Mouse (Mus musculus): Measurements from ENCODE around the gene Ctdnep1. TPM values are rescaled to one million over a fixed set of nuclear protein-coding genes. Genes with fewer than 3 reads are reported as not detected.

The Ctdnep1 gene
- polyA plus RNA-seq, 1 experiment from 2014 or later = 26.1 TPM

DNA sequence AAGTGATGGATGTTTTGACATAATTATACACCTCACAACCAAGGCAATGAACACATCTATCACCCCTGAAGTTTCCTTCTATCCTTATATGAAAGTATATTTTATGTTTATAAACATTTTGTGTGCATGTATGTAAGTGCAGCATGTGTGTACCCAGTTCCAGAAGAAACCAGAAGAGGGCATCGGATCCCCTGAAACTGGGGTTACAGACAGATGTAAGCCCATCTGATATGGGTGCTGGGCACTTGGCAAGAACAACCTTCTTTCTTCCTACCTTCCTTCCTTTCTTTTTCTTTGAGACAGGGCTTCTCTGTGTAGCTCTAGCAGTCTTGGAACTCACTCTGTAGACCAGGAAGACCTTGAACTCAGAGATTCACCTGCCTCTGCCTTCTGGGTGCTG is 24.7 kb upstream of the Ctdnep1 start:
- Histone ChIP-seq H3K27me3 (replicated peaks; ENCODE audit: control insufficient read depth, insufficient read depth, low read length) (no peaks in the 10 kb centered on the region), H3K9me3 (replicated peaks; ENCODE audit: control insufficient read depth, low read length) (no peaks in the 10 kb centered on the region), H3K27ac (ENCODE audit: low read depth, low read length) (no peak overlapping the region), H3K36me3 (ENCODE audit: control insufficient read depth, insufficient read depth, low read length) (no peaks in the 10 kb centered on the region), H3K9ac (ENCODE audit: low read length) (no peak overlapping the region), H3K4me2 (ENCODE audit: low read length) (no peak overlapping the region), H3K4me1 (ENCODE audit: control insufficient read depth, insufficient read depth, low read length) (no peaks in the 10 kb centered on the region), H3K4me3 (ENCODE audit: low read depth, low read length) (no peak overlapping the region)
- ATAC-seq (no peak), DNase-seq (ENCODE audit: low spot score) (no peak)
- WGBS = 91% methylated on average over 1 of the region's 1 CpGs

DNA sequence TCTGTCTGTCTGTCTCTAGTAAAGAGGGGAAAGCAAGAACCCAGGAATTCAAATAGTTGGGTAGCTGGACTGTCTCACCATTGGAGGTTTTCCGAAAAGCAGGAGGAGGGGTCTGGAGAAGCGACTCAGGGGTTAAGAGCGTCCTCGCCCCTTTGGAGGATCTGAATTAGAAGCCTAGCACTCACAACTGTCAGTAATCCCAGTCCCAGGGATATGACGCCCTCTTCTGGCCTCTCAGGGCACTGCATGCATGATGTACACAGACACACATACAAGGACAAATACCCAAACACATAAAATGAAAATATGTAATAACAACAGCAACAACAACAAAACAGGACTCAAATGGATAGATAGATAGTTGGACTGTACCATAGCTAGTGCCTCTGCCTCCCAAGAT is 20.3 kb upstream of the Ctdnep1 start:
- H3K27me3 ChIP-seq (replicated peaks; ENCODE audit: control insufficient read depth, insufficient read depth, low read length) = peaks cover 25% of the 10 kb centered on the region
- H3K4me1 ChIP-seq (ENCODE audit: control insufficient read depth, insufficient read depth, low read length) = no peaks in the 10 kb centered on the region
- no peak overlapping the region for H3K4me2 ChIP-seq (ENCODE audit: low read length)
- no peak overlapping the region for H3K4me3 ChIP-seq (ENCODE audit: low read depth, low read length)
- H3K9me3 ChIP-seq (replicated peaks; ENCODE audit: control insufficient read depth, low read length) = no peaks in the 10 kb centered on the region
- ATAC-seq (no peak), DNase-seq (ENCODE audit: low spot score) (no peak)
- H3K27ac ChIP-seq (ENCODE audit: low read depth, low read length) = no peak overlapping the region
- H3K9ac ChIP-seq (ENCODE audit: low read length) = no peak overlapping the region
- WGBS = 27% methylated on average over 5 of the region's 5 CpGs
- H3K36me3 ChIP-seq (ENCODE audit: control insufficient read depth, insufficient read depth, low read length) = no peaks in the 10 kb centered on the region

DNA sequence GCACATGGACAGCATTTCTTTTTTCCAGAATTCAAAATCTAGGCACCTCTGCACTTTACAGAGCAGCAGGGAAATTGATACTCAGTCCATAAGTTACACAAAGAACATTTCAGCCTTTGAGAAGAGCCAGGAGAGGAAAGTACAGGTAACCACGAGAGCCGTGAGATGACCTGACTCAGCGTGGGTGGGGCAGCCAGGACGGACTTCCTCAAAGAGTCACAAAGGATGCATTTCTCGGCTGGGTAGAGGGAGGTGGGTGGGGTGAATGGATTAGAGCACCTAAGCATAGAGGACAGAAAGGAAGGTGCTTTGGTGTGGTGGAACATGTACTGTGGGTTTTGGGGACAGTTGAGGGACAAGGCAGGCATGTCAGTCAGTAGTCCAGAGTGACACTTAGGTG is 19.1 kb upstream of the Ctdnep1 start:
- Histone ChIP-seq H3K9ac (ENCODE audit: low read length) (no peak overlapping the region), H3K9me3 (replicated peaks; ENCODE audit: control insufficient read depth, low read length) (no peaks in the 10 kb centered on the region), H3K27ac (ENCODE audit: low read depth, low read length) (no peak overlapping the region), H3K4me3 (ENCODE audit: low read depth, low read length) (no peak overlapping the region), H3K36me3 (ENCODE audit: control insufficient read depth, insufficient read depth, low read length) (no peaks in the 10 kb centered on the region), H3K4me2 (ENCODE audit: low read length) (no peak overlapping the region), H3K4me1 (ENCODE audit: control insufficient read depth, insufficient read depth, low read length) (no peaks in the 10 kb centered on the region), H3K27me3 (replicated peaks; ENCODE audit: control insufficient read depth, insufficient read depth, low read length) (peaks cover 37% of the 10 kb centered on the region)
- DNase-seq (ENCODE audit: low spot score) (no peak), ATAC-seq (no peak)
- WGBS = 50% methylated on average over 5 of the region's 5 CpGs

DNA sequence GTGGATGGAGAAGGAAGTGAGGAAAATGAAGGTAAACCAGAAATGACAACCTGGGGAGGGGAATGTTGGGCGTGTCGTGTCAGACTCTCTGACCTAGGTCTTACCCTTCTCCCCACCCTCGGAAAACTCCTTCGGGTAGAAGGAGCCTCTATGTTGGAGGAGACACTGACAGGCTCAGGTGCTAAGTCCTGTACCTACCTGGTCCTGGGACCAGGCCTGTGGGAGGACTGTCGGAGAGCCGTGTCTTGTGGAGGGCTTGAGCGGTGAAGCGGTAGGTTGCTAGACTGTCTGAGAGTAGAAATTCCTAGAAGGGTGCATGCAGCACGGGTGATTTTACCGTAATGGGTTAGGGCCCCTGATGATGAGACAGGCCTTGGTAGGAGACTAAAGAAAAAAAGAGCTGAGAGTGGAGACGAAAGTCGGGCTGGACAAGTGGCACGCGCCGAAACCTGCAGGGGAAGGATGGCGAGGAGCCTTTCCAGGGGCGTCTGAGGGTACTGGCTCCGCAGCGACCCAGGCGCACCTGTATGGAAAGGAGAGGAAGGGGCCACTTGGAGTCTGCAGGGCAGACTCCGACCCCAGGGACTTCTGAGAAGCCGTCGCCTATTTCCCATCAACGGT is 16.2 kb upstream of the Ctdnep1 start, which contains the start of gene Cldn7:
Cldn7 (plus strand) TSS at position 130 of the 621 bp plus-strand sequence.
- H3K4me3 ChIP-seq (ENCODE audit: low read depth, low read length) = no peak within 1 kb of the TSS
- no peak within 1 kb of the TSS for H3K4me2 ChIP-seq (ENCODE audit: low read length)

DNA sequence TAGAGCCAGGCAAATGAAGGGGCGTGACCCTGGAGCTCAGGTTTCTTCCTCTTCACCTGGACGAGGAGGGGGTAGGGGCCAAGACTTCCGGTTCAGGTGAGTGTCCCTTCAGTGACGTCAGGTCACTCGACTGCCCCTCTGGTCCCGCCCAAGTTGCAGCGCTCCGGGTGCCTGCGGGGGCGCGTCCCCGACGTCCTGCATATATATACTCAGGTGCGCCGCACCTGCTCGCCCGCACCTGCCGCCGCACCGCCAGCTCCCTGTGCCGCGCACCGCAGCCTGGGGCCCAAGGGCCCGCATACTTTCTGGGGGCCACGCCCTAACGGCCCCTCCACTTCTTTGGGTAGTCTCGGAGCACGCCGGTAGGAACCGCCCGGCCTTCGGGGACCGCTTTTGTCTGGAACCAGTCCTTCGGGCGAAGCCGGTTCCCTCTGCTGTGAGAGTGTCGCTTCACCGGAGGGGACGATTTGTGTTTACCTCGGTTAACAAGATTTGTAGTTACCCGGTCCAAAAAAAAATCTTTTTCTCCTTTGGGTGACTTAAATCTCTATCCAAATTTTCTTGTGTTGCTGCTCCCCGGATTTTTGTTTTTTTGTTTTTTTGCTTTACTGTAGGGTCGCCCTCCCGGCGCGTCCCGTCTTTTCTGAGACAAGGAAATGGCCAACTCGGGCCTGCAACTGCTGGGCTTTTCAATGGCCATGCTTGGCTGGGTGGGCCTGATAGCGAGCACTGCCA is 15.5 kb upstream of the Ctdnep1 start:
- Histone ChIP-seq H3K27me3 (replicated peaks; ENCODE audit: control insufficient read depth, insufficient read depth, low read length) (peaks cover 48% of the 10 kb centered on the region), H3K9ac (ENCODE audit: low read length) (peak overlapping the region; percentile 21; the same call in 1 of the 2 replicates)
- 3% methylated on average over 46 of the region's 49 CpGs for WGBS

More for the DNA sequence above, 16.2 kb upstream of the Ctdnep1 start, which contains the start of gene Cldn7:
- Histone ChIP-seq H3K27ac (ENCODE audit: low read depth, low read length) (no peak within 1 kb of the TSS), H3K9ac (ENCODE audit: low read length) (no peak within 1 kb of the TSS), H3K9me3 (replicated peaks; ENCODE audit: control insufficient read depth, low read length) (no peaks in the 10 kb centered on the region), H3K27me3 (replicated peaks; ENCODE audit: control insufficient read depth, insufficient read depth, low read length) (peaks cover 48% of the 10 kb centered on the region), H3K36me3 (ENCODE audit: control insufficient read depth, insufficient read depth, low read length) (peaks cover 20% of the 10 kb centered on the region), H3K4me1 (ENCODE audit: control insufficient read depth, insufficient read depth, low read length) (no peaks in the 10 kb centered on the region)
- ATAC-seq (no peak), DNase-seq (ENCODE audit: low spot score) (no peak)
- WGBS = 11% methylated on average over 24 of the region's 24 CpGs

DNA sequence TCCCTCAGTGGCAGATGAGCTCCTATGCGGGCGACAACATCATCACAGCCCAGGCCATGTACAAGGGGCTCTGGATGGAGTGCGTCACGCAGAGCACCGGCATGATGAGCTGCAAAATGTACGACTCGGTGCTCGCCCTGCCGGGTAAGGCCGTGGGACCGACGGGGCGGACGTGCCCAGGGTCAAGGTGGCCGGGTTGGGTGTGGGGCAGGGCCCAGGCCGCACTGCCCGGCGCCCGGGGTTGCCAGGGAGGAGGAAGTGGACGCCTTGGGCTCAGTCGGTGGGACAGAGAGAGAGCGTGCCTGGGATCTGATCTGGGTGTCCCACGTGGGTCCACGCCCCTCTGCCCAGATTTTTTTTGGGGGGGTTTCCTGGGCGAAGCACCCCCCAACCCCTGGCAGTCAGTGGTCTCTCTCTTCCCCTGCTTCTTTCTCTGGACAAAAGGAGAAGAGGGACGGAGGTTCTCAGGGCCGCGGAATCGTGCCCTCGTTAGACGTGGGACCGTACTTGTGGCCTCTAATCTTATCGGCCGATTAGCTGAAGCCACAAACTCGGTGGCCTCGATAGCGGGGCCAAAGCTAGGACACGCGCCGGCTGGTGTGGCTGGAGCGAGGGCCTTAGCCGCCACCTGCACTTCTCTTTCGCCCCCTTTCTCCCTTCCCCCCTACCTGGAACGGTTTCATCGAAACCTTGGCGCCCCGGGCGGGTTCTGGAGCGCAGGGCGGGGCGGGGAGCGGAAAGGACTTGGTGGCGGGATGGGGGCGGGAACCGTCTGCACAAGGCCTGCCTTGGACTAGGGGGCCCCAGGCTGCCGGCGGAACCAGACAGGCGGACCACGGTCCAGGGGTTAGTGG is 14.7 kb upstream of the Ctdnep1 start:
- no peak for ATAC-seq
- DNase-seq (ENCODE audit: low spot score) = no peak
- H3K9ac ChIP-seq (ENCODE audit: low read length) = peak overlapping the region; percentile 50; the same call in 1 of the 2 replicates
- no peak overlapping the region for H3K27ac ChIP-seq (ENCODE audit: low read depth, low read length)
- H3K9me3 ChIP-seq (replicated peaks; ENCODE audit: control insufficient read depth, low read length) = no peaks in the 10 kb centered on the region
- H3K27me3 ChIP-seq (replicated peaks; ENCODE audit: control insufficient read depth, insufficient read depth, low read length) = peaks cover 48% of the 10 kb centered on the region
- peaks cover 28% of the 10 kb centered on the region for H3K36me3 ChIP-seq (ENCODE audit: control insufficient read depth, insufficient read depth, low read length)
- H3K4me3 ChIP-seq (ENCODE audit: low read depth, low read length) = peak overlapping the region; percentile 20
- peak overlapping the region; percentile 33; the same call in 1 of the 2 replicates for H3K4me2 ChIP-seq (ENCODE audit: low read length)
- H3K4me1 ChIP-seq (ENCODE audit: control insufficient read depth, insufficient read depth, low read length) = no peaks in the 10 kb centered on the region
- WGBS = 1% methylated on average over 59 of the region's 59 CpGs

More for the DNA sequence above, 15.5 kb upstream of the Ctdnep1 start:
- no peaks in the 10 kb centered on the region for H3K9me3 ChIP-seq (replicated peaks; ENCODE audit: control insufficient read depth, low read length)
- no peak for DNase-seq (ENCODE audit: low spot score)
- ATAC-seq = no peak
- H3K36me3 ChIP-seq (ENCODE audit: control insufficient read depth, insufficient read depth, low read length) = peaks cover 27% of the 10 kb centered on the region
- no peak overlapping the region for H3K4me3 ChIP-seq (ENCODE audit: low read depth, low read length)
- H3K27ac ChIP-seq (ENCODE audit: low read depth, low read length) = no peak overlapping the region
- H3K4me1 ChIP-seq (ENCODE audit: control insufficient read depth, insufficient read depth, low read length) = no peaks in the 10 kb centered on the region
- 0 out of 2 replicates have a peak overlapping the region, but pooled peaks have one; percentile 33 for H3K4me2 ChIP-seq (ENCODE audit: low read length)

DNA sequence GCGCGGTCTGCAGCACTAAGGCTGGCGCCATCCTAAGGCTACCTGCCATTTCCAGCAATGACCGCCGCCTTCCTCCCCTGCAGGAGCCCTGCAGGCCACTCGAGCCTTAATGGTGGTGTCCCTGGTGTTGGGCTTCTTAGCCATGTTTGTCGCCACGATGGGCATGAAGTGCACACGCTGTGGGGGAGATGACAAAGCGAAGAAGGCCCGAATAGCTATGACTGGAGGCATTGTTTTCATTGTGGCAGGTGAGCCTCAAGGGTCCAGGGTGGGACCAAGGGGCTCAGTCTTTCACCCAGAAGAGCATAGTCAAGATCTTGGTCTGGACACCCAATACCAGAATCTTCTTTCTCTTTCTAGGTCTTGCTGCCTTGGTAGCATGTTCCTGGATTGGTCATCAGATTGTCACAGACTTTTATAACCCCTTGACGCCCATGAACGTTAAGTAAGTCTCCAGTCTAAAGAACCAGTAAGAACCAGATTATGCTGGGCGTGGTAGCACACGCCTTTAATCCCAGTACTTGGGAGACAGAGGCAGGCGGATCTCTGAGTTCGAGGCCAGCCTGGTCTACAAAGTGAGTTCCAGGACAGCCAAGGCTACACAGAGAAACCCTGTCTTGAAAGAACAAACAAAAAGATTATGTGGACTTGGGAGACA is 14.0 kb upstream of the Ctdnep1 start:
- H3K4me1 ChIP-seq (ENCODE audit: control insufficient read depth, insufficient read depth, low read length) = no peaks in the 10 kb centered on the region
- no peaks in the 10 kb centered on the region for H3K9me3 ChIP-seq (replicated peaks; ENCODE audit: control insufficient read depth, low read length)
- H3K4me2 ChIP-seq (ENCODE audit: low read length) = peak overlapping the region; percentile 33; the same call in 1 of the 2 replicates
- H3K4me3 ChIP-seq (ENCODE audit: low read depth, low read length) = peak overlapping the region; percentile 20; the same call in 1 of the 2 replicates
- H3K9ac ChIP-seq (ENCODE audit: low read length) = peak overlapping the region; percentile 50; the same call in 1 of the 2 replicates
- DNase-seq (ENCODE audit: low spot score) (no peak), ATAC-seq (no peak)
- H3K27me3 ChIP-seq (replicated peaks; ENCODE audit: control insufficient read depth, insufficient read depth, low read length) = peaks cover 43% of the 10 kb centered on the region
- H3K36me3 ChIP-seq (ENCODE audit: control insufficient read depth, insufficient read depth, low read length) = peaks cover 35% of the 10 kb centered on the region
- no peak overlapping the region for H3K27ac ChIP-seq (ENCODE audit: low read depth, low read length)
- WGBS = 40% methylated on average over 17 of the region's 17 CpGs

DNA sequence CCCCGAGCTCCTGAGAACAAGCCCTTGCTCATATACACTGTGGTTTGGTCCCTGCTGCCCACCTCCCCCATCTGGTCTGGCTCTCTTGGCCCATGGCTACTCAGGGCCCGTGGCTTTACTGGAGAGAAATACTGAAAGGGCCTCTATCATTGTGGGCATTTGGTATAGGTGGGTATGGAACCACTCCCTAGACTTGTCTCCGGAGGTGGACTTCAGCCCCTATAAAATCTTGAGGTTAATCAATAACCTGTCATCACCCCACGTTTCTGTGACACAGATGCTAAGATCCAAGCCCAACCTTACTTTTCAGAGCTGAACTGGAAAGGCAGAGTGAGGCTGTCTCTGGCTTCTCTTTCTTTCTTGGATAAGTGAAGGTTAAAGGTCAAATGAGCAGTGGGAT is 12.2 kb upstream of the Ctdnep1 start:
- H3K36me3 ChIP-seq (ENCODE audit: control insufficient read depth, insufficient read depth, low read length) = peaks cover 53% of the 10 kb centered on the region
- WGBS = 89% methylated on average over 4 of the region's 4 CpGs
- no peak overlapping the region for H3K4me3 ChIP-seq (ENCODE audit: low read depth, low read length)
- no peak overlapping the region for H3K4me2 ChIP-seq (ENCODE audit: low read length)
- H3K9ac ChIP-seq (ENCODE audit: low read length) = no peak overlapping the region
- no peaks in the 10 kb centered on the region for H3K9me3 ChIP-seq (replicated peaks; ENCODE audit: control insufficient read depth, low read length)
- no peak overlapping the region for H3K27ac ChIP-seq (ENCODE audit: low read depth, low read length)
- ATAC-seq = no peak
- no peaks in the 10 kb centered on the region for H3K4me1 ChIP-seq (ENCODE audit: control insufficient read depth, insufficient read depth, low read length)
- peaks cover 41% of the 10 kb centered on the region for H3K27me3 ChIP-seq (replicated peaks; ENCODE audit: control insufficient read depth, insufficient read depth, low read length)
- DNase-seq (ENCODE audit: low spot score) = no peak

All from forebrain, embryonic 14.5 days (tissue).